Mouse (Mus musculus) CH12.LX (cell line): Measurements from ENCODE around the gene Mrpl46. TPM values are rescaled to one million over a fixed set of nuclear protein-coding genes. Genes with fewer than 3 reads are reported as not detected.

Experiments used
- DNase-seq: peaks from one replicate; pipeline ENCODE4 v3.0.0-alpha.2; 2013; ENCODE audit errors: extremely low read depth
- H3K27ac ChIP-seq: 2 replicates; pipeline ENCODE4 v1.5.1; 2012; ENCODE audit warnings: low read depth, mild to moderate bottlenecking, control low read depth, moderate library complexity; ENCODE audit not compliant: insufficient read depth
- H3K27me3 ChIP-seq: replicated peaks from 2 replicates; pipeline ENCODE3; 2012; ENCODE audit warnings: inconsistent platforms
- H3K36me3 ChIP-seq, 2 experiments: replicated peaks in 1 of 2; 2 replicates each; pipeline versions ENCODE3 to v1.6.1; 2012; ENCODE audit warnings: inconsistent platforms in 1 of 2, low read length in 1 of 2, mild to moderate bottlenecking in 1 of 2, mixed read lengths in 1 of 2, moderate library complexity in 1 of 2; ENCODE audit not compliant: control insufficient read depth in 1 of 2, insufficient read depth in 1 of 2
- H3K4me1 ChIP-seq, 2 experiments: 2 replicates each; pipeline ENCODE4 v1.6.1; 2012; ENCODE audit warnings: inconsistent platforms in 1 of 2, moderate library complexity in 1 of 2; ENCODE audit not compliant: insufficient read depth in 2 of 2, control insufficient read depth in 1 of 2
- H3K4me2 ChIP-seq: 2 replicates; pipeline ENCODE4 v1.6.1; 2012; ENCODE audit warnings: low read depth, mild to moderate bottlenecking, control low read depth; ENCODE audit not compliant: poor library complexity, insufficient read depth, severe bottlenecking
- H3K4me3 ChIP-seq, 3 experiments: fragments of 150-350 bp in 1 of 3; sonication (generic) in 1 of 3; replicated peaks in 1 of 3; 2 replicates each; pipeline versions ENCODE3 to v1.5.1; 2011 to 2012; ENCODE audit warnings: low read depth in 2 of 3, low read length in 2 of 3, mild to moderate bottlenecking in 2 of 3, moderate library complexity in 2 of 3, control low read depth in 1 of 3, improper control_type of control experiment in 1 of 3, inconsistent platforms in 1 of 3, mixed read lengths in 1 of 3; ENCODE audit not compliant: poor library complexity in 1 of 3
- H3K79me2 ChIP-seq: replicated peaks from 2 replicates; pipeline ENCODE4 v1.6.1; 2012; ENCODE audit warnings: mild to moderate bottlenecking, moderate library complexity; ENCODE audit not compliant: control insufficient read depth, poor library complexity, insufficient read depth, severe bottlenecking; ENCODE audit errors: extremely low read depth
- H3K9ac ChIP-seq: 2 replicates; pipeline ENCODE4 v1.6.1; 2012; ENCODE audit warnings: low read depth, mild to moderate bottlenecking, control low read depth, moderate library complexity; ENCODE audit not compliant: insufficient read depth
- H3K9me3 ChIP-seq: replicated peaks from 2 replicates; pipeline ENCODE3; 2012; ENCODE audit warnings: low read length, inconsistent platforms, mixed read lengths
- BHLHE40 ChIP-seq: IDR thresholded peaks from 2 replicates; pipeline ENCODE4 v1.6.1; 2011; ENCODE audit warnings: mild to moderate bottlenecking, low read depth, low read length, improper control_type of control experiment
- CHD1 ChIP-seq: IDR thresholded peaks from 2 replicates; pipeline ENCODE4 v1.6.1; 2012; ENCODE audit warnings: low read depth, low read length, improper control_type of control experiment, inconsistent platforms
- CTCF ChIP-seq, 2 experiments: IDR thresholded peaks in 1 of 2; conservative IDR thresholded peaks in 1 of 2; 2 replicates each; pipeline ENCODE4 v1.5.1; 2011 to 2012; ENCODE audit warnings: low read depth in 2 of 2, low read length in 2 of 2, improper control_type of control experiment in 1 of 2, inconsistent platforms in 1 of 2, mild to moderate bottlenecking in 1 of 2, moderate library complexity in 1 of 2
- E2F4 ChIP-seq: IDR thresholded peaks from 2 replicates; pipeline ENCODE4 v1.6.1; 2011; ENCODE audit warnings: low read depth, low read length, improper control_type of control experiment; ENCODE audit not compliant: insufficient replicate concordance
- ELF1 ChIP-seq: IDR thresholded peaks from 2 replicates; pipeline ENCODE4 v1.6.1; 2014; ENCODE audit warnings: low read depth, mild to moderate bottlenecking, inconsistent platforms, low read length, improper control_type of control experiment
- EP300 ChIP-seq: IDR thresholded peaks from 2 replicates; pipeline ENCODE4 v1.6.1; 2011; ENCODE audit warnings: low read length, improper control_type of control experiment
- ETS1 ChIP-seq: conservative IDR thresholded peaks from 2 replicates; pipeline ENCODE4 v1.6.1; 2012; ENCODE audit warnings: low read depth, mild to moderate bottlenecking, inconsistent platforms, low read length, improper control_type of control experiment, moderate library complexity
- GABPA ChIP-seq: IDR thresholded peaks from 2 replicates; pipeline ENCODE4 v1.6.1; 2012; ENCODE audit warnings: low read depth, low read length, improper control_type of control experiment, inconsistent platforms; ENCODE audit not compliant: insufficient replicate concordance
- JUN ChIP-seq: IDR thresholded peaks from 2 replicates; pipeline ENCODE4 v1.6.1; 2011; ENCODE audit warnings: low read depth, mild to moderate bottlenecking, low read length, improper control_type of control experiment, moderate library complexity; ENCODE audit not compliant: insufficient read depth
- JUND ChIP-seq: conservative IDR thresholded peaks from 2 replicates; pipeline ENCODE4 v1.6.1; 2011; ENCODE audit warnings: low read depth, low read length, improper control_type of control experiment
- KAT2A ChIP-seq: IDR thresholded peaks from 2 replicates; pipeline ENCODE4 v1.6.1; 2012; ENCODE audit warnings: low read length, improper control_type of control experiment, inconsistent platforms; ENCODE audit not compliant: insufficient replicate concordance
- MAFK ChIP-seq: IDR thresholded peaks from 2 replicates; pipeline ENCODE4 v1.6.1; 2011; ENCODE audit warnings: low read length, improper control_type of control experiment; ENCODE audit not compliant: insufficient replicate concordance
- MAX ChIP-seq: IDR thresholded peaks from 2 replicates; pipeline ENCODE4 v1.6.1; 2011; ENCODE audit warnings: low read length, improper control_type of control experiment
- MAZ ChIP-seq: IDR thresholded peaks from 2 replicates; pipeline ENCODE4 v1.6.1; 2012; ENCODE audit warnings: low read depth, mild to moderate bottlenecking, inconsistent platforms, low read length, improper control_type of control experiment, moderate library complexity
- MEF2A ChIP-seq: IDR thresholded peaks from 2 replicates; pipeline ENCODE4 v1.6.1; 2014; ENCODE audit warnings: low read depth, mild to moderate bottlenecking, inconsistent platforms, low read length, improper control_type of control experiment, borderline replicate concordance
- MXI1 ChIP-seq: IDR thresholded peaks from 2 replicates; pipeline ENCODE4 v1.6.1; 2011; ENCODE audit warnings: mild to moderate bottlenecking, low read depth, low read length, improper control_type of control experiment
- NRF1 ChIP-seq: IDR thresholded peaks from 2 replicates; pipeline ENCODE4 v1.6.1; 2014; ENCODE audit warnings: low read depth, mild to moderate bottlenecking, inconsistent platforms, low read length, improper control_type of control experiment, moderate library complexity
- PAX5 ChIP-seq: IDR thresholded peaks from 2 replicates; pipeline ENCODE4 v1.6.1; 2012; ENCODE audit warnings: low read length, inconsistent platforms, mixed read lengths
- POLR2AphosphoS2 ChIP-seq: IDR thresholded peaks from 2 replicates; pipeline ENCODE4 v1.6.1; 2011; ENCODE audit warnings: low read depth, low read length, improper control_type of control experiment
- RAD21 ChIP-seq: IDR thresholded peaks from 2 replicates; pipeline ENCODE4 v1.6.1; 2011; ENCODE audit warnings: low read depth, mild to moderate bottlenecking, low read length, improper control_type of control experiment, moderate library complexity
- RCOR1 ChIP-seq: conservative IDR thresholded peaks from 2 replicates; pipeline ENCODE4 v1.6.1; 2012; ENCODE audit warnings: low read depth, mild to moderate bottlenecking, inconsistent platforms, low read length, improper control_type of control experiment
- SIN3A ChIP-seq: IDR thresholded peaks from 2 replicates; pipeline ENCODE4 v1.6.1; 2012; ENCODE audit warnings: low read length, improper control_type of control experiment, inconsistent platforms
- SMC3 ChIP-seq: IDR thresholded peaks from 2 replicates; pipeline ENCODE4 v1.6.1; 2011; ENCODE audit warnings: low read depth, low read length, improper control_type of control experiment
- TBP ChIP-seq: conservative IDR thresholded peaks from 2 replicates; pipeline ENCODE4 v1.6.1; 2011; ENCODE audit warnings: low read depth, low read length, improper control_type of control experiment
- TCF12 ChIP-seq: IDR thresholded peaks from 2 replicates; pipeline ENCODE4 v1.6.1; 2014; ENCODE audit warnings: low read depth, mild to moderate bottlenecking, inconsistent platforms, low read length, improper control_type of control experiment
- UBTF ChIP-seq: IDR thresholded peaks from 2 replicates; pipeline ENCODE4 v1.6.1; 2012; ENCODE audit warnings: low read depth, mild to moderate bottlenecking, inconsistent platforms, low read length, improper control_type of control experiment, moderate library complexity
- USF1 ChIP-seq: IDR thresholded peaks from 2 replicates; pipeline ENCODE4 v1.6.1; 2014; ENCODE audit warnings: low read depth, mild to moderate bottlenecking, inconsistent platforms, low read length, improper control_type of control experiment
- USF2 ChIP-seq: conservative IDR thresholded peaks from 2 replicates; pipeline ENCODE4 v1.6.1; 2011; ENCODE audit warnings: low read depth, low read length, improper control_type of control experiment
- ZC3H11A ChIP-seq: IDR thresholded peaks from 2 replicates; pipeline ENCODE4 v1.6.1; 2012; ENCODE audit warnings: low read depth, mild to moderate bottlenecking, inconsistent platforms, low read length, improper control_type of control experiment
- ZMIZ1 ChIP-seq: IDR thresholded peaks from 2 replicates; pipeline ENCODE4 v1.6.1; 2012; ENCODE audit warnings: low read depth, mild to moderate bottlenecking, inconsistent platforms, low read length, improper control_type of control experiment
- ZNF384 ChIP-seq: IDR thresholded peaks from 2 replicates; pipeline ENCODE4 v1.6.1; 2012; ENCODE audit warnings: low read depth, low read length, improper control_type of control experiment, inconsistent platforms
- dilution Hi-C: fragments of 300-500 bp; cut with MboI; formaldehyde crosslinking; loops from 2 replicates; pipeline ENCODE4 v1.14.3; 2020; ENCODE audit warnings: low sequenced_read_pairs; ENCODE audit not compliant: extremely low pct_unique_long_range_greater_than_20kb, extremely low pct_ligation_motif_present
- in situ Hi-C: fragments of 300-500 bp; cut with MboI; formaldehyde crosslinking; loops from 3 replicates; pipeline ENCODE4 v1.14.3; 2019; ENCODE audit warnings: low sequenced_read_pairs, low pct_ligation_motif_present, low pct_unique_long_range_greater_than_20kb, mixed read lengths
- polyA plus RNA-seq: library from polyadenylated mRNA; unstranded; fragments of >175 nt; gene quantifications from 2 replicates; pipeline ENCODE4 v1.2.1, GENCODE M21; 2012; ENCODE audit warnings: low read depth; ENCODE audit not compliant: insufficient read length
- total RNA-seq, 2 experiments: library from RNA; depleted of rRNA; stranded (reverse); fragments of 300-350 nt in 1 of 2; fragments of >200 nt in 1 of 2; gene quantifications; 2 replicates each; pipeline ENCODE4 v1.2.3; 2012 to 2014

Gene Mrpl46
- total and polyA plus RNA-seq, 3 experiments: 56.1 to 63.2 (median 62.8) TPM

GRCm38 (mm10) chr7:78807192-78807591, 23.9 kb upstream of the Mrpl46 start:
- no peak overlapping the region for H3K4me2 ChIP-seq
- no peak overlapping the region for H3K9ac ChIP-seq
- in situ Hi-C loops: no loop called here
- H3K36me3 ChIP-seq: no peaks in the 10 kb centered on the region
- no peak overlapping the region for H3K27ac ChIP-seq
- no peaks in the 10 kb centered on the region for H3K79me2 ChIP-seq
- DNase-seq: no peak
- no peaks in the 10 kb centered on the region for H3K27me3 ChIP-seq
- no peak overlapping the region for H3K4me3 ChIP-seq
- no peaks in the 10 kb centered on the region for H3K9me3 ChIP-seq
- dilution Hi-C loops: no loop called here
- peaks cover 8 to 10% of the 10 kb centered on the region in 2 experiments; a peak in 2 of 4 replicates for H3K4me1 ChIP-seq
- no peak for TF ChIP-seq UBTF
- TF ChIP-seq ZMIZ1: no peak
- TF ChIP-seq USF2: no peak
- TF ChIP-seq MAZ: no peak
- no peak for TF ChIP-seq ETS1
- TF ChIP-seq NRF1: no peak
- TF ChIP-seq GABPA: no peak
- TF ChIP-seq CTCF (conservative IDR thresholded peaks at IDR 0.05 in 1 of 2, IDR thresholded peaks at IDR 0.05 in 1 of 2; ENCODE audit: low read depth in 2 of 2, low read length in 2 of 2): no peak

- H3K4me2 ChIP-seq: no peak overlapping the region
- peaks cover 8 to 10% of the 10 kb centered on the region in 2 experiments; a peak in 2 of 4 replicates for H3K4me1 ChIP-seq
- no peak overlapping the region for H3K27ac ChIP-seq
- no peaks in the 10 kb centered on the region for H3K36me3 ChIP-seq
- no peak overlapping the region for H3K9ac ChIP-seq
- in situ Hi-C loops: no loop called here
- no peaks in the 10 kb centered on the region for H3K9me3 ChIP-seq
- H3K27me3 ChIP-seq: no peaks in the 10 kb centered on the region
- H3K79me2 ChIP-seq: no peaks in the 10 kb centered on the region
- dilution Hi-C loops: no loop called here
- H3K4me3 ChIP-seq: no peak overlapping the region
- peak; percentile 58 for DNase-seq
- TF ChIP-seq TCF12: no peak
- no peak; the same call in 1 of the 2 replicates for TF ChIP-seq RAD21
- TF ChIP-seq JUN: 0 out of 2 replicates have a peak, but pooled peaks have one; percentile 9
- TF ChIP-seq MAX: no peak
- no peak for TF ChIP-seq ZNF384
- 0 out of 2 replicates have a peak, but pooled peaks have one; percentile 23 for TF ChIP-seq BHLHE40
- TF ChIP-seq ZC3H11A: no peak
- TF ChIP-seq EP300: peak; percentile 29; the same call in 1 of the 2 replicates
- no peak for TF ChIP-seq CHD1
- TF ChIP-seq CTCF (conservative IDR thresholded peaks at IDR 0.05 in 1 of 2, IDR thresholded peaks at IDR 0.05 in 1 of 2; ENCODE audit: low read depth in 2 of 2, low read length in 2 of 2): peak in 1 of 2 experiments; percentile 53; a peak in 2 of 4 replicates
- no peak for TF ChIP-seq ELF1
- TF ChIP-seq RCOR1: no peak
- no peak for TF ChIP-seq PAX5
- no peak for TF ChIP-seq POLR2AphosphoS2
- TF ChIP-seq SMC3: peak; percentile 34
- TF ChIP-seq USF1: no peak
- TF ChIP-seq MAFK: no peak
- TF ChIP-seq SIN3A: no peak
- no peak for TF ChIP-seq USF2
- TF ChIP-seq JUND: no peak
- no peak for TF ChIP-seq MXI1
- no peak for TF ChIP-seq UBTF
- TF ChIP-seq KAT2A: no peak
- TF ChIP-seq ZMIZ1: no peak
- TF ChIP-seq NRF1: no peak
- TF ChIP-seq MAZ: 0 out of 2 replicates have a peak, but pooled peaks have one; percentile 22
- TF ChIP-seq E2F4: no peak
- TF ChIP-seq TBP: no peak
- no peak for TF ChIP-seq MEF2A
- TF ChIP-seq GABPA: no peak
- TF ChIP-seq ETS1: 0 out of 2 replicates have a peak, but pooled peaks have one; percentile 16
Observed at GRCm38 (mm10) chr7:78803841-78804240, 20.5 kb upstream of the Mrpl46 start.
